Mouse (Mus musculus) urinary bladder, adult 18-20 months (tissue): Measurements from ENCODE around the gene Teddm1a.

Experiments
- DNase-seq, 2 experiments: peaks; one replicate each; pipeline ENCODE4 v3.0.0; 2022; ENCODE audit warnings: low spot score in 2 of 2, mixed read lengths in 2 of 2

The Teddm1a gene

DNA sequence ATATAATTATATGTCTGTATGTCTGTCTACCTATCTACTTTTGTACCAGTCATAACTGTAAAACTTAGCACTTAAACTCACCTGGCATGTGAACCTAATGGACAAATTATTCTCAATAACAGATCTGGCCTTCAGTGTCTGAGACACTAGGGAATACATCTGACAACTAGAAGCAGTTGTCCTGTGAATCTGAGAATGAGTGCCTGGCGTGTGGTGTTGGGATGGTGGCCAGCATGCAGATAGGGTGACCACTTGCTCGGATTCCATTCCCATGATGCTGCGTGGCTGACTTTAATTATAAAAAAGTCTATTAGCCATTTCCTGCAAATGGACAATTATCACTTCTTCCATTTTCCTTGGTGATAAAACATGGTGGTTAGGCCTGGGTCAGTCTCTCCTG is 14.3 kb downstream of the Teddm1a start:
- no peak for DNase-seq

DNA sequence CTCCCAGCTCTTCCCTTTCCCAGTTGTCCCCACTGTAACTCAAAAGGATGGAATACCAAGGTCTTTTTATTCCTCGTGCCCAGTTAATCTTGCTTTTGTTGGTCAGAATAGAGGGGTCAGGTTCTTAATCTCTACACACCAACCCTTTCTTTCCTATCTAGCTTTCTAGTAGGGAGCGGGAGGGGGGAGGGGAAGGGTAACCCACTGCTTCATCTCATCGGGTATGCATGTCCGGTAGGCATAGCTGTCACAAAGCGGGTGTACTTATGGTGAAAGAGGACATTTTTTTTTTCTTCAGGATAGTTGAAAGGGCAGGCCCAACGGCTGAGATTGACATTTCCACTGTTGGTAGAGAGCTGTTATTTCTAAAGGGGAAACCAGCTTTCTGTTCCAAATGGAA is 16.7 kb downstream of the Teddm1a start:
- no peak for DNase-seq

DNA sequence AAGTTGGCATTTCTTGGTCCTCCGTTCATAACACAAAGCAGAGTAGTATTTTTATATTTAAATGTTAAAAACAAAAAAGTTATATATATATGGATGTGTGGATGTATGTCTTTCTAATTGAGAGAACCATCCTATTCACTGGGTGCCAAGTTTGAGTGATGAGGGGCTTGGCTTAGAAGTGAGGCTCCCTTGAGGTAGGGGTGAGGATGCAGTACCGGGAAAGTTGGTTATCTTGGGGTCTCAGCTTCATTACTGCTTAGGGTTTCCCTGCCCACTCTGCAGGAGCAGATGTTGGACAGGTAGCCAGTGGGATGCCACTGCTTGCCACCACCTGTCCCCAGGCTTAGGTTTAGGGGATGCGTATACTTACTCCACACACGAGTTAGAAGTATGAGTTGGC is 17.2 kb downstream of the Teddm1a start:
- no peak for DNase-seq

DNA sequence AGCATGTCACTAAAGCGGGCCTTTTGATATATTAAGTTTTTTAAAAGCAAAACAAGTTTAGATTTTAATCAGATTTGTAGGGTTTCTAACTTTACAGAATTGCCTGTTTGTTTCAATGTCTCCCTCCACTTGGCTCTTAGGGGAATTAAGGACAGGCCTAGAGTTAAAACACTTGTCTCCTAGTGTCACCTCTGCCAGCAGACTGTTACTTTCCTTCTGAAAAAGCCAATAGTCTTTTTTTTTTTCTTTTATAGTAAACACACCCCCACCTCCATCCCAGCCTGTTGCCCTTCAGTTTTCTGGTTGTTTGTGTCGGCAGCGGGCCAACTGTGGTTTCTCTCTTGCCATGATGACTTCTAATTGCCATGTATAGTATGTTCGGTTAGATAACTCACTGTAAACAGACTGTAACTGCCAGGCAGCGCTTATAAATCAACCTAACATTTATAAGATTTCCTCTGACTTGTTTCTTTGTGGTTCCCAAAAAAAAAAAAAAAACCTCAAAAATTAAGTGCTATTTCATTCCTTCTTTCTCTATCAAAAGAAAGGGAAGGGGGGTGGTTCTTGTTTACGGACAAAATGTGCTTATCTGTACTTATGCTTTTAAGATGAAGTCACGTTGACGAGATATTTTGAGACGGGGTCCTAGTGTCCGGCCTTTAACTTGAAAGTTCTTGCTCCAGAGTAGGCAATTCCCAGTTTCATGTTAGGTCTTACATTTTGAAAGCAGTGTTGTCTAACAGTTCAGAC is 17.8 kb downstream of the Teddm1a start:
- no peak for DNase-seq

DNA sequence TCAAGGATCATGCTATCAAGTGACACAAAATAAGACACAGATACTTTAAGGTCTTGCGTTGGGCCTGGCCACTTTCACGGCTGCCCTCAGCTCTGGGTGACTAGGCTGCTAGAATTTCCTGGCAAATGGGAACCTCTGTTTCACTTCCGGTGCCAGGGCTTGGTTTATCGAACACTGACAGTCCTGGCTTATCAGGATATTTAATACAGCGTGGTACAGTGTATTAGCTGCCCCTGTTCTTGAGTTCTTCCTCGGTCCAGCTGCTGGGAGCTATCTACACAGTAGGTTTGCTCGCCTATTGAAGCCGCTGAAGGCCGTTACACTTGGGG is 18.4 kb downstream of the Teddm1a start:
- DNase-seq = no peak

DNA sequence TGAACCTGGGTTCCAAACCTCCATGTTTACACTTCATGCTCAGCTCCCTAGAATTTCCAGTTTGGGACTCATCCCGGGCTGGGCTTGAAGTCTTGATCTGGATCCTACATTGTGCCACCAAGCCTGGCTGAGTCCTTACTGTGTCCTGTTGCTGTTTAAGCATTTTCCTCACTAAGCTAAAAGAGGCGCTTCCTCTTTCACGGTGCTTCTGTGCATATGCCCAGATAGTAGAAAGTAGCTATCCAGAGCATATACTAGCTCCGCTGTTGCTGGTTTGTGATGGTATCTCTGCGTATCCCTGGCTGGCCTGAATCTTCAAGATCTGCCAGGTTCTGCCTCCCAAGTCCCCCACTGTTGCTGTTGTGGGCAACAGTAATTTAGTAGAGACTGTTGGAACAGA is 18.9 kb downstream of the Teddm1a start:
- no peak for DNase-seq

DNA sequence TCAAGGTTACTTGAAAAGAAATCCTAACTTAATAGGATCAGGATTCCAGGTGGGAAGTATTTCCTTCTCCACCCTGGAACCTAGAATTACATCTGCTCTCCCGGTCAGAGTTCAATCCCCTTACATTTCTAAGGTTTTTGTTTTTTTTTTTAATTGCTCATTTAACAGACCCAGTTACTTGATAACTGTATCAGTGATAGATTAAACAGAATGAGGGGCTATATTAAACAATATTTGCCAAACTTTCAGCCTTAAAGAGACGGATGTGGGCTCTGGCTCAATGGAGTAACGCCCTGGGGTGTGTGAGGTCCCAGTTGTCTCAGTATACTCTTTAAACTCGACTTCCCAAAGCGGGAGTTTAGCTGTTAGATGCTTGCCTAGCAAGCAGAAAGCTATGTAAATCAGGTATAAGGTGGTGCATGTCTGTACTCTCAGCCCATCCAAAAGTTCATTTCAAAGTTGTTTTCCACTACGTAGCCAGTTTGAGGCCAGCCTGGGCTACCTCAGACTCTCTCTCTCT is 19.8 kb downstream of the Teddm1a start:
- no peak for DNase-seq

DNA sequence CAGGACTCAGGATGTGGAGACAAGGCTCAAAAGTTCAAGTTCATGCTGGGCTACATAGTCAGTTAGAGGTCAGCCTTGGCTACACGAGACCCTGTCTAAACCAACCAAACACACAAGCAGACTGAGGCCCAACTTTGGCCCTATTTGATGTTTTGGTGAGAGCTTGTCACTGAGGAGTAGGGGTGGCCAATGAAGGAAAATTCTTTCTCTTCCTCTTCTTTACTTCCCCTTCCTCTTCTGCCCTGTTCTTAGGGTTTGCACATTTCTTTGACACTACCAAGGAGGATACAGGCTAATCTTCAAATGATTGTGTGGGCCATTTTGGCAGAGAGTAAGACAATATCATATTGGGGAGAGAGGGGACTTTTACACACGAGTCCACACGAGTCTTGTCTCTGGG is 22.3 kb downstream of the Teddm1a start:
- no peak for DNase-seq

DNA sequence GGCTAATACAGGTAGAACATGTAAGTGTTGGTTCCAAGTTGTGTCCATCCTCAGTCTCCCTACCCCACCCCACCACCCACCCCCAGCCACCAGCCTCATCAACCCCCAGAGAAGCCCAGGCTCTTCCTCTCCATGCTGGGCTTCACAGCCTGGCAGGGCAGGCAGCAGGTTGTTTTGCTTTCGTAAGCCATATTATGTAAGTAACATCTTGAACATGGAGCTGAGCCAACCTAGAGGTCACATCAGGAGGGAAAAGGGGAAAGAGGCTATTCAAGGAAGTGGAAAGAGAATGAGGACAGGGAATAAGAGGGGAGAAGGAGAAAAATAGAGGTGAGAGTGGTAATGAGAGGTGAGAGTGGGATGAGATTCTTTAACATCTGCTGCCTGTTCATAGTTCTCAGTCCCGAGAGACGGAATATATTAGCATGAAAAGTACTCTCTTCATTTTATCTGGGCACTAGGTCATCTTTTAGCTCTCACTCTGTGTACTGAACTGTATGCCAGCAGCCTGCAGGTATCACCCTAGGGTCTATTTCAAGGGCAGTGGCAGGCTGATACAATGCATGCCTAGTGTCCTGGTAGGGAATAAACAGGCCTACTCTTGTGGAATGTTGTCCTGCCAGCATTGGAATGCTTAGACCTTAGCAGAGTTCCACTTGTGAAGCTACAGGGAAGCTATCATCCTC is 27.1 kb downstream of the Teddm1a start:
- DNase-seq = no peak

DNA sequence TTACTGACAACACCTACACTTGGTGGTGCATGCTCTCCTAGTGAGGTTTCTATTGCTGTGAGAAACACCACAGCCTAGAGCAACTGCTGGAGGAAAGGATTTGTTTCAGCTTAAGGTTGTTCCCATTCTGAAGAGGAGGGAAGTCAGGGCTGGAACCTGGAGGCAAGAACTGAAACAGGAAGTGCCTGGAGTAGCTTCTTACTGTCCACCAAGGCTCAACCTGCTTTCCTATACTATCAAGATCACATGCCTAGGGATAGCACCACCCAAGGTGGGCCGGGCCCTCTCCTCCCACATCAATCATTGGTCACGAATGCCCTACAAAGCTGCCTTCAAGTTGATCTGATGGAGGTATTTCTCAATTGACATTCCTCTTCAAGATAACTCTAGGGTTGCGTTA is 30.1 kb downstream of the Teddm1a start:
- DNase-seq = no peak

DNA sequence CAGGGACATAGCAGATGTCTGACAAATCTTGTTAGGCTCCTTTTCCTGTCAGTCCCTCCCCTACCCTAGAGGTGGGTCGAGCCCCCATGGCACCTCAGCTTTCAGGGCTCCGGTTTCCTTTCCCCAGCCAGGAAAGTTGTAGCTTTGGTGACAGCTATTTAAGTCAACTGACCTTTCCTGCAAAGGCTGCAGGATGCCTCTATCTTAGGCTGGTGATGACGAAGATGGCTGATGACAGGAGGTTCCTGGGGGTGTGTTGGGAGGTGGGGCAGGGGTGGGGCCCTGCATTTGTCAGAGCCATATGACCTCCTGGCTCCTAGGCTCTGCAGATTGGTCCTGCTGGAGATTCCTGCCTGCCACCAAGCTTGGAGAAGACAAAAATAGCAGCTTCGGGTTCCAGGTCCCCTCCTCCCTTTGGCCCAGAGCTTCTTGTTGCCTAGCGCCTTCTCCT is 31.1 kb downstream of the Teddm1a start:
- DNase-seq = no peak

DNA sequence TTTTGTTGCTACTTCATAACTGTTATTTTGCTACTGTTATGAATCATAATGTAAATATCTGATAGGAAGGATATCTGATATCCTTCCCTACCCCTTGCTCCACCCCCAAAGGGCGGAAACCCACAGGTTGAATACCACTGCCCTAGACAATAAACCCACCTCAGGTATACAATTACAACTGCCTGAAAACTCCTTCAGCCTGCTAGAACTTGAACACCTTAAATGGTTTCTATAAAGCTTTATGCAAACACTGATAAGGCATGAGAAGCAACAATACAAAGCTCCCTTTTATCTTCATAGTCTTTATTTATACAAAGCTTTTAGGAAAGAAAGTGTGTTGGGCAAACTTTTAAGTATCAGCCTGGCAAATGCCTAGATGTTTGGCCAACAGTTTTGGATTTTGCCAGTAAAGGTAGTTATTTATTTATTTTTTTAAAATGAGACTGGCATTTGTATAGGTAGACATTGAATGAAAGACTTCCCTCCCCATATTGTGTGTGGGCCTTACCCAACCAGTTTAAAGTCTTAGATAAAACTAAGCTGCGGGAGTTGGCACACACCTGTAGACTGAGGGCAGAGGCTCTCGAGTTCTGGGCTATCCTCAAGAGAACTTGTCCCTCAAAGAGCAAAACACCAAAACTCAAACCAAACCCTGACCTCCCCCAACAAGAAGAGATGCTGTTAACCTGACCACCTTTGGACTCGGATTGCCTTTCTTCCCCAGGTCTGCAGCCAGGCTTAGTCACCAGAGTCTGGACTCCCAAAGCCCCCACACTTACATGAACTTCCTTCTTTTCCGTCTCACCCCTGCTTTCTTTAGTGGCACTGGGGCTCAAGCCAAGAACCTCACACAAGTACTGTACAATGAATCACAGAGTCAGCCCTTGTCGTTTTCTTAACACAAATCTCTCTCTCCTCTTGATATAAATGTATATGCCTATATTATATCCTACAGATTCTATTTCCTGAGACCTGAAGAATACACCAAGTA is 33.1 kb downstream of the Teddm1a start:
- DNase-seq = no peak

DNA sequence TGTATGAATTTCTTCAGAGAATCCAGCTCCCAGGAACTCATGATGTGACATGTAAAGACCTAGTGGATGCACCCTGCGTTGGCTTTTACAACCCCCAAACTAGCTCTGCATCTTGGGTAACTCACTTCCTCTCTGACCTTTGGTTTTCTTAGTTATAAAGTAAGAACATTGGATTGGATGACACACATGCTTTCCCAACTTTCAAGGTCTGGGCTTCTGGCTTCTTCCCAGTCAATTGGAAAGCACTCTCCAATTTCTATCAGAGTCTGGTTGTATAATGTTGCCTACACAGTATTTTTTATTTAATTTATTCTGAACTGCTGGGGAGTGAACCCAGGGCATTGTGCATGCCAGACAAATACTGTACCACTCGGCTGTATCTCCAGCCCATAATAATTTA is 38.9 kb downstream of the Teddm1a start:
- DNase-seq = no peak

DNA sequence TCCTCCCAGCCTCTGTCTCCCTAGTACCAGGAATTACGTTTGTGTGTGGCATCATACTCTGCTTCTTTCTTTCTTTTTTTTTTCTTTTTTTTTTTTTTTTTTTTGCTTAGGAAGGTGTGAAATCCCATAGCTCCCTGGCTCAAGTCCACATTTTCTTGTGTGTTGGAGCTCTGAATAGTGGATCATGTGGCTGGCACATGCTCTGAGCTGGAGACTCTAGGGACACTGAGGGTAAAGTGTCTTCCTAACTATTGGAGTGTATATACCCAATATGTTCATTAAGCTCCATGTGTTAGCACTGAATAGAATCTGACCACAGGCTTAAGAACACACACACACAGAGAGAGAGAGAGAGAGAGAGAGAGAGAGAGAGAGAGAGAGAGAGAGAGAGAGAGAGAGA is 42.2 kb downstream of the Teddm1a start:
- DNase-seq = no peak

DNA sequence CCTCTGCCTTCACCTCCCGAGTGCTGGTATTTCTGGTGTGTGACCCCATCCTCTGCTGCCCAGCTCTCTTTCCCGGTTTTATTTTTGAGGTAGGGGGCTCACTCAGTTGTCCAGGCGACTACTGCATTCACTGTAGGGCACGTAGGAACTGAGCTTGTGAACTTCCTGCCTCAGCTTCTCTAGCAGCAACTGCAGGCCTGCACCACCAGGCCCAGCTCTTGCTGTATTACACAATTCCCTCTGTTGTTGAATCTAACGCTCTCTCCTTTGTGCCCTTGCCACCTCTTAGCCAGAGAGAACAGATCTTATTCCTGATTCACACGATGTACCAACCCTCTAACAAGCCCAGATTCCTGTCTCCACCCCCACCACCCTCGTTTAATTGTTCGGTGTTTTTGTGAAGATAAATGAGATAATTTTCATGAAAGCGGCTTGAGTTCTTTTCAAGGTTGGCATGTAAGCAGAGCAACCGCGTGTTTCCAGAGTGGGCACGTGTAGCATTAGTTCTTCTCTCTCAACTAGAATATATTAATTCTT is 44.4 kb downstream of the Teddm1a start:
- DNase-seq = no peak

DNA sequence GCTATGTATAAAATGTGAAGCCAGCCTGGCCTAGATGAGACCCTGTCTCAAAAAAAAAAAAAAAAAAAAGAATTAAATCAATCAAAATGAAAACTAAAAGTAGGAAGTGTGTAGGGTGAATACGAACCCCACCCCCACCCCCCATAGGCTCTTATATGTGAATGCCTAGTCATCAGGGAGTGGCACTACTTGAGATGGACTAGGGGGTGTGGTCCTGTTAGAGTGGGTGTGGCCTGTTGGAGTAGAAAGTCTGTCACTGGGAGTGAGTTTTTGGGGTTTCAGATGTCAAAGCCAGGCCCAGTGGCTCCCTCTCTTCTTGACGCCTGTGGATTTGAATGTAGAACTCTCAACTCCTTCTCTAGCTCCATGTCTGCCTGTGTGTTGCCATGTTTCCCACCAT is 45.5 kb downstream of the Teddm1a start:
- no peak for DNase-seq

DNA sequence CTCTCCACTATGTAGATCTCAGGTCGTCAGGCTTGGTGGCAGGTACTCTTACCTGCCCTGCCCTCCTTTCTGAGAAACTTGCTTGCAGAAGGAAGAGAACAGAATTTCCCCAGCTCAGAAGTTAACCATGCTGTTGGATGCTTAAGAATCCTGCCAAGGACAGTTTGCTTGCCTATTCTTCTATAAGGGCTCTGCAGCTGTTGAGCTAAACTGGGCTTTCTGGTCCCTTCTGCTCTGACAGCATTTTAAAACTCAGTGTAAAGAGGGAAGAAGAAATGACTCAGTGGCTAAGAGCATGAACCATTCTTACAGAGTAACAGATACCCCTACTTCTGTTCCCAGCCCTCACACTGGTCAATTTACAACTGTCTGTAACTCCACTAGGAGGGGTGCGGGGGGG is 49.4 kb downstream of the Teddm1a start:
- no peak for DNase-seq
